Mouse (Mus musculus) embryo, embryonic 10 days (tissue): ENCODE data around the gene Fzd2.
"Not testable (repeated sequence)": the region's sequence is repeated elsewhere in the genome, so short reads cannot be mapped to it uniquely, and the experiment has no call there.

Experiments used
- DNase-seq: peaks from one replicate; pipeline ENCODE4 v3.0.0-alpha.2; 2015; ENCODE audit warnings: low spot score

Fzd2 gene

GRCm38 (mm10) chr11:102581281-102582015 lies 22.7 kb upstream of the Fzd2 start:
- DNase-seq, result peak; percentile 22

- DNase-seq, result peak; percentile 46
Measured at GRCm38 (mm10) chr11:102582016-102582610, 22.1 kb upstream of the Fzd2 start.

GRCm38 (mm10) chr11:102582736-102583135 lies 21.5 kb upstream of the Fzd2 start:
- peak; percentile 72 for DNase-seq

- DNase-seq, result no peak
Measured at GRCm38 (mm10) chr11:102586445-102587130, 17.6 kb upstream of the Fzd2 start.

- no peak for DNase-seq
Measured at GRCm38 (mm10) chr11:102587554-102587953, 16.6 kb upstream of the Fzd2 start.

GRCm38 (mm10) chr11:102595341-102595820 lies 8.8 kb upstream of the Fzd2 start:
- DNase-seq, result peak; percentile 74

GRCm38 (mm10) chr11:102599912-102600311 lies 4.3 kb upstream of the Fzd2 start:
- DNase-seq, result peak; percentile 62

GRCm38 (mm10) chr11:102602816-102603495 lies 1.2 kb upstream of the Fzd2 start:
- peak; percentile 73 for DNase-seq

- peak; percentile 85 for DNase-seq
Measured at GRCm38 (mm10) chr11:102603496-102603850, 723 bp upstream of the Fzd2 start.

GRCm38 (mm10) chr11:102604777-102605552 lies 769 bp downstream of the Fzd2 start:
- peak; percentile 64 for DNase-seq

GRCm38 (mm10) chr11:102605553-102606416 lies 1.6 kb downstream of the Fzd2 start:
- peak; percentile 68 for DNase-seq

GRCm38 (mm10) chr11:102606751-102607171 lies 2.6 kb downstream of the Fzd2 start:
- no peak for DNase-seq

- DNase-seq, result not testable (repeated sequence)
Measured at GRCm38 (mm10) chr11:102607201-102607600, 3.0 kb downstream of the Fzd2 start.

- no peak for DNase-seq
Measured at GRCm38 (mm10) chr11:102607686-102608548, 3.7 kb downstream of the Fzd2 start.

GRCm38 (mm10) chr11:102608691-102609090 lies 4.5 kb downstream of the Fzd2 start:
- DNase-seq, result no peak

GRCm38 (mm10) chr11:102609483-102609882 lies 5.3 kb downstream of the Fzd2 start:
- no peak for DNase-seq

- DNase-seq, result no peak
Measured at GRCm38 (mm10) chr11:102610260-102610659, 6.1 kb downstream of the Fzd2 start.

- no peak for DNase-seq
Measured at GRCm38 (mm10) chr11:102610675-102611316, 6.6 kb downstream of the Fzd2 start.

GRCm38 (mm10) chr11:102611317-102611705 lies 7.1 kb downstream of the Fzd2 start:
- DNase-seq, result no peak
